Mouse (Mus musculus) embryonic facial prominence, embryonic 11.5 days (tissue): ENCODE measurements around the gene Taf15. TPM values are rescaled to one million over a fixed set of nuclear protein-coding genes. Genes with fewer than 3 reads are reported as not detected.

Experiments
- ATAC-seq: fragments of 200-750 bp; cut with Nextera tagmentation; replicated peaks from 2 replicates; pipeline ENCODE4 v1.8.0; 2017; ENCODE audit warnings: low read depth; ENCODE audit not compliant: insufficient number of reproducible peaks, low FRiP score, low TSS enrichment
- DNase-seq: peaks from one replicate; pipeline ENCODE4 v3.0.0-alpha.2; 2015; ENCODE audit warnings: low spot score
- H3K27ac ChIP-seq: fragments of 300-500 bp; sonication (generic); replicated peaks from 2 replicates; pipeline ENCODE4 v1.5.1; 2014; ENCODE audit warnings: mild to moderate bottlenecking, low read depth, low read length, control low read depth
- H3K27me3 ChIP-seq: fragments of 300-500 bp; sonication (generic); 2 replicates; pipeline ENCODE4 v1.6.1; 2014; ENCODE audit warnings: mild to moderate bottlenecking, low read length, moderate library complexity, mixed read lengths; ENCODE audit not compliant: control insufficient read depth, insufficient read depth
- H3K36me3 ChIP-seq: fragments of 300-500 bp; sonication (generic); replicated peaks from 2 replicates; pipeline ENCODE4 v1.6.1; 2014; ENCODE audit warnings: low read depth, mild to moderate bottlenecking, low read length, moderate library complexity, mixed read lengths; ENCODE audit not compliant: control insufficient read depth, insufficient read depth
- H3K4me1 ChIP-seq: fragments of 300-500 bp; sonication (generic); 2 replicates; pipeline ENCODE4 v1.6.1; 2014; ENCODE audit warnings: low read length, mixed read lengths; ENCODE audit not compliant: control insufficient read depth, insufficient read depth
- H3K4me2 ChIP-seq: fragments of 300-500 bp; sonication (generic); 2 replicates; pipeline ENCODE4 v1.6.1; 2014; ENCODE audit warnings: low read depth, mild to moderate bottlenecking, control low read depth, low read length, moderate library complexity
- H3K4me3 ChIP-seq: fragments of 300-500 bp; sonication (generic); 2 replicates; pipeline ENCODE4 v1.5.1; 2014; ENCODE audit warnings: low read depth, low read length, control low read depth
- H3K9ac ChIP-seq: fragments of 300-500 bp; sonication (generic); replicated peaks from 2 replicates; pipeline ENCODE4 v1.6.1; 2014; ENCODE audit warnings: mild to moderate bottlenecking, control low read depth, low read length
- H3K9me3 ChIP-seq: fragments of 300-500 bp; sonication (generic); replicated peaks from 2 replicates; pipeline ENCODE4 v1.6.1; 2016; ENCODE audit warnings: mild to moderate bottlenecking, low read length, inconsistent platforms, mixed read lengths; ENCODE audit not compliant: control insufficient read depth
- WGBS: fragments of 180-500 bp; shearing (Covaris S2); extraction: QIAGEN DNeasy Blood & Tissue Kit; methylation state at CpG from one replicate; pipeline ENCODE4 v1.1.7; 2014; 5-methylcytosine and 5-hydroxymethylcytosine counted together
- polyA plus RNA-seq: library from polyadenylated mRNA; unstranded; fragments of >200 nt; fragmentation: Nextera tagmentation; extraction: Ambion mirVana; gene quantifications from 2 replicates; pipeline ENCODE4 v1.2.1, GENCODE M21; 2014

Gene Taf15
- polyA plus RNA-seq, result 7.5 and 8.9 TPM in 2 replicates

GRCm38 (mm10) chr11:83472324-83473234, at the start of gene Taf15:
Gene Taf15, plus strand, starts transcription at chr11:83473086.
- H3K4me1 ChIP-seq, result no peaks in the 10 kb centered on the region
- H3K27ac ChIP-seq, result peak within 1 kb of the TSS; percentile 93
- WGBS, result under 1% methylated on average over 66 of the region's 66 CpGs
- peak; percentile 99 for DNase-seq
- ATAC-seq, result peak; percentile 97
- no peaks in the 10 kb centered on the region for H3K27me3 ChIP-seq
- H3K9me3 ChIP-seq, result no peaks in the 10 kb centered on the region
- peak within 1 kb of the TSS; percentile 85 for H3K4me3 ChIP-seq
- peak within 1 kb of the TSS; percentile 48 for H3K4me2 ChIP-seq
- H3K9ac ChIP-seq, result peak within 1 kb of the TSS; percentile 94
- H3K36me3 ChIP-seq, result no peaks in the 10 kb centered on the region

GRCm38 (mm10) chr11:83424681-83425080, 48.2 kb upstream of the Taf15 start:
- no peak overlapping the region for H3K4me2 ChIP-seq
- WGBS, result 9% methylated on average over 8 of the region's 8 CpGs
- H3K27ac ChIP-seq, result no peak overlapping the region
- no peak; the same call in 1 of the 2 replicates for ATAC-seq
- peaks cover 6% of the 10 kb centered on the region for H3K27me3 ChIP-seq
- peak; percentile 84 for DNase-seq
- no peaks in the 10 kb centered on the region for H3K36me3 ChIP-seq
- H3K4me3 ChIP-seq, result no peak overlapping the region
- no peaks in the 10 kb centered on the region for H3K4me1 ChIP-seq
- no peaks in the 10 kb centered on the region for H3K9me3 ChIP-seq
- no peak overlapping the region for H3K9ac ChIP-seq

DNA sequence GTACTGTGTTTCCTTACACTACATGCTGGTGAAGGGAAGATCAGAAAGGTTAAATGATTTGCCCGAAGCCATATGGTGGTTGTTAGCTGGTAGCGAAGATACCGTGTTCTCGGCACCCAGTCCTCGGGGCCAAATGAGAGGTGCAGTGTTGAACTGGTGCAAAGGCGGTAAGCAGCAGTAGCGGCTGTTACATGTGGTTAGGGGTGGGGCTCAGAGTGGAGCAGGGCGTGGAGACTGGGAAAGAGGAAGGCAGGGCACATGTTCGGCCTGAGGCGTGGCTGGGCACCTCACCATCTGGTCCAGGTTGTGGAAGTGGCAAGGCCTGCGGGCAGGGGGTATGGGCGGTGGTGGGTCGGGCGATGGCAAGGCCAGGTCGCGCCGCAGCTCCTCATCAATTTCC, 45.9 kb upstream of the Taf15 start:
- Histone ChIP-seq H3K27ac (no peak overlapping the region), H3K9me3 (no peaks in the 10 kb centered on the region), H3K4me2 (no peak overlapping the region), H3K9ac (no peak overlapping the region), H3K4me3 (no peak overlapping the region), H3K4me1 (no peaks in the 10 kb centered on the region), H3K27me3 (no peaks in the 10 kb centered on the region; the same call in 1 of the 2 replicates), H3K36me3 (no peaks in the 10 kb centered on the region)
- 33% methylated on average over 17 of the region's 17 CpGs for WGBS
- no peak for DNase-seq
- ATAC-seq, result no peak

GRCm38 (mm10) chr11:83429355-83429754, 43.5 kb upstream of the Taf15 start, which contains the start of gene Gas2l2:
Gene Gas2l2, minus strand, starts transcription at chr11:83429455.
- no peak for ATAC-seq
- no peaks in the 10 kb centered on the region; the same call in 1 of the 2 replicates for H3K27me3 ChIP-seq
- no peak within 1 kb of the TSS for H3K4me3 ChIP-seq
- H3K36me3 ChIP-seq, result no peaks in the 10 kb centered on the region
- H3K4me1 ChIP-seq, result no peaks in the 10 kb centered on the region
- 52% methylated on average over 5 of the region's 5 CpGs for WGBS
- H3K27ac ChIP-seq, result no peak within 1 kb of the TSS
- DNase-seq, result no peak
- no peak within 1 kb of the TSS for H3K4me2 ChIP-seq
- no peaks in the 10 kb centered on the region for H3K9me3 ChIP-seq
- no peak within 1 kb of the TSS for H3K9ac ChIP-seq

DNA sequence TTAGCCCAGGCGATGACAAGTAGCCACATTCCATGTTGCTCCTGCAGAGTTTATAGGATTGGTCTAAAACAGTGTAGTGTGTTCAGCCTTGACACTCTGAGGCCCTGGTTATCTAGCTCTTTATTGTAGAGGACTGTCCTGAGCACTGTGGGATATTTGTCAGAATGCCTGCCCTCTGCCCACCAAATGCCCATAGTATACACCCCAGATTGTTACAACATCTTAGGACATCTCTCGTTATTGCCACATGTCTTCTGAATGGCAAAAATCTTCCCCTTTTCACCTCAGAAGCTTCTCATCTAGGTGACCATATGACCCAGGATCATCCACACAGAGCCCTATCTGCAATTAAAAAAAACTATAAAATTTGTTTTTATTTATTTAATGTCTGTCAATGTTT, 40.4 kb upstream of the Taf15 start:
- no peak overlapping the region for H3K9ac ChIP-seq
- no peaks in the 10 kb centered on the region for H3K4me1 ChIP-seq
- no peak overlapping the region for H3K27ac ChIP-seq
- H3K9me3 ChIP-seq, result no peaks in the 10 kb centered on the region
- 84% methylated on average over 2 of the region's 2 CpGs for WGBS
- H3K4me3 ChIP-seq, result no peak overlapping the region
- DNase-seq (no peak), ATAC-seq (no peak)
- H3K4me2 ChIP-seq, result no peak overlapping the region
- H3K36me3 ChIP-seq, result no peaks in the 10 kb centered on the region
- no peaks in the 10 kb centered on the region; the same call in 1 of the 2 replicates for H3K27me3 ChIP-seq

GRCm38 (mm10) chr11:83437377-83437776, 35.5 kb upstream of the Taf15 start, which contains the start of gene 1700020L24Rik:
Gene 1700020L24Rik, plus strand, starts transcription at chr11:83437677.
- DNase-seq (no peak), ATAC-seq (no peak)
- Histone ChIP-seq H3K36me3 (no peaks in the 10 kb centered on the region), H3K9me3 (no peaks in the 10 kb centered on the region), H3K4me2 (no peak within 1 kb of the TSS), H3K4me3 (no peak within 1 kb of the TSS), H3K27me3 (peaks cover 17% of the 10 kb centered on the region), H3K9ac (no peak within 1 kb of the TSS), H3K27ac (no peak within 1 kb of the TSS), H3K4me1 (no peaks in the 10 kb centered on the region)
- 94% methylated on average over 1 of the region's 1 CpGs for WGBS

GRCm38 (mm10) chr11:83439426-83440060, 33.3 kb upstream of the Taf15 start:
- Histone ChIP-seq H3K9ac (no peak overlapping the region), H3K27me3 (peaks cover 32% of the 10 kb centered on the region), H3K36me3 (no peaks in the 10 kb centered on the region), H3K4me3 (peak overlapping the region; percentile 52; the same call in 1 of the 2 replicates), H3K4me2 (peak overlapping the region; percentile 90), H3K9me3 (no peaks in the 10 kb centered on the region), H3K27ac (no peak overlapping the region), H3K4me1 (no peaks in the 10 kb centered on the region)
- DNase-seq (no peak), ATAC-seq (no peak)
- 32% methylated on average over 11 of the region's 11 CpGs for WGBS
